Mouse (Mus musculus): ENCODE results near the gene Zfp119b. TPM values are rescaled to one million over a fixed set of nuclear protein-coding genes. Genes with fewer than 3 reads are reported as not detected.

The Zfp119b gene
- total and polyA plus RNA-seq, 3 experiments: 1.1 to 2.0 TPM; not detected in 1

GRCm38 (mm10) chr17:55976255-55976862 is 27.1 kb upstream of the Zfp119b start:
- TF ChIP-seq BHLHE40 (IDR thresholded peaks at IDR 0.05; ENCODE audit: borderline replicate concordance, low read depth, low read length): no peak
- TF ChIP-seq CTCF (IDR thresholded peaks at IDR 0.05 in 2 of 3, conservative IDR thresholded peaks at IDR 0.05 in 1 of 3; ENCODE audit: control insufficient read depth in 1 of 3, insufficient read depth in 1 of 3, low read depth in 2 of 3, low read length in 3 of 3, poor library complexity in 1 of 3, severe bottlenecking in 1 of 3): peak; percentile 71 to 89 (median 88)
- peak; percentile 60 for TF ChIP-seq SIN3A (IDR thresholded peaks at IDR 0.05; ENCODE audit: low read length)
- TF ChIP-seq RAD21 (IDR thresholded peaks at IDR 0.05; ENCODE audit: low read depth, low read length): peak; percentile 81
- TF ChIP-seq JUND (IDR thresholded peaks at IDR 0.05; ENCODE audit: low read depth, low read length): no peak
- no peak for TF ChIP-seq POLR2AphosphoS5 (IDR thresholded peaks at IDR 0.05; ENCODE audit: borderline replicate concordance, low read depth, low read length)
- TF ChIP-seq SMC3 (IDR thresholded peaks at IDR 0.05; ENCODE audit: low read depth, low read length): peak; percentile 76
- TF ChIP-seq ZC3H11A (IDR thresholded peaks at IDR 0.05; ENCODE audit: low read depth, low read length): peak; percentile 64
- TF ChIP-seq MXI1 (IDR thresholded peaks at IDR 0.05; ENCODE audit: low read depth, low read length): 0 out of 2 replicates have a peak, but pooled peaks have one; percentile 29
- Histone ChIP-seq H3K9me3 (replicated peaks; ENCODE audit: insufficient read depth, low read length) (no peaks in the 10 kb centered on the region), H3K36me3 (ENCODE audit: control insufficient read depth in 1 of 2, insufficient read depth in 2 of 2, low read length in 2 of 2) (no peaks in the 10 kb centered on the region), H3K4me3 (ENCODE audit: control insufficient read depth in 1 of 2, insufficient read depth in 1 of 2, low read depth in 2 of 2, low read length in 2 of 2) (no peak overlapping the region), H3K4me1 (ENCODE audit: control insufficient read depth in 1 of 2, insufficient read depth in 2 of 2, low read length in 2 of 2) (no peaks in the 10 kb centered on the region), H3K27ac (ENCODE audit: control insufficient read depth, low read depth, low read length) (no peak overlapping the region), H3K9ac (ENCODE audit: control insufficient read depth, low read depth, low read length, poor library complexity, severe bottlenecking) (no peak overlapping the region), H3K27me3 (ENCODE audit: control insufficient read depth in 1 of 2, insufficient read depth in 2 of 2, low read length in 2 of 2) (no peaks in the 10 kb centered on the region; a peak in 1 of 4 replicates), H3K79me2 (ENCODE audit: control insufficient read depth, insufficient read depth, low read length, poor library complexity) (no peaks in the 10 kb centered on the region)
- DNase-seq (ENCODE audit: low read depth, low spot score): peak; percentile 76

GRCm38 (mm10) chr17:55971453-55971852 is 22.2 kb upstream of the Zfp119b start:
- Histone ChIP-seq H3K9me3 (replicated peaks; ENCODE audit: insufficient read depth, low read length) (no peaks in the 10 kb centered on the region), H3K27me3 (ENCODE audit: control insufficient read depth in 1 of 2, insufficient read depth in 2 of 2, low read length in 2 of 2) (no peaks in the 10 kb centered on the region), H3K27ac (ENCODE audit: control insufficient read depth, low read depth, low read length) (no peak overlapping the region), H3K4me3 (ENCODE audit: control insufficient read depth in 1 of 2, insufficient read depth in 1 of 2, low read depth in 2 of 2, low read length in 2 of 2) (no peak overlapping the region), H3K4me1 (ENCODE audit: control insufficient read depth in 1 of 2, insufficient read depth in 2 of 2, low read length in 2 of 2) (no peaks in the 10 kb centered on the region), H3K9ac (ENCODE audit: control insufficient read depth, low read depth, low read length, poor library complexity, severe bottlenecking) (no peak overlapping the region), H3K79me2 (ENCODE audit: control insufficient read depth, insufficient read depth, low read length, poor library complexity) (no peaks in the 10 kb centered on the region), H3K36me3 (ENCODE audit: control insufficient read depth in 1 of 2, insufficient read depth in 2 of 2, low read length in 2 of 2) (no peaks in the 10 kb centered on the region)
- no peak for DNase-seq (ENCODE audit: low read depth, low spot score)
- no peak for TF ChIP-seq ZMIZ1 (IDR thresholded peaks at IDR 0.05; ENCODE audit: low read depth, low read length)
- TF ChIP-seq SIN3A (IDR thresholded peaks at IDR 0.05; ENCODE audit: low read length): no peak
- TF ChIP-seq CHD1 (IDR thresholded peaks at IDR 0.05; ENCODE audit: low read depth, low read length): no peak
- TF ChIP-seq MAX (IDR thresholded peaks at IDR 0.05; ENCODE audit: low read length): no peak
- no peak for TF ChIP-seq USF1 (IDR thresholded peaks at IDR 0.05; ENCODE audit: low read depth, low read length)
- TF ChIP-seq MYC (IDR thresholded peaks at IDR 0.05; ENCODE audit: low read depth, low read length): no peak
- TF ChIP-seq NELFE (IDR thresholded peaks at IDR 0.05; ENCODE audit: low read depth, low read length): no peak
- TF ChIP-seq TCF12 (IDR thresholded peaks at IDR 0.05; ENCODE audit: low read depth, low read length): no peak
- TF ChIP-seq ELF1 (IDR thresholded peaks at IDR 0.05; ENCODE audit: low read depth, low read length): no peak
- TF ChIP-seq POLR2A (IDR thresholded peaks at IDR 0.05; ENCODE audit: control insufficient read depth in 1 of 2, insufficient read depth in 1 of 2, low read depth in 1 of 2, low read length in 2 of 2, poor library complexity in 1 of 2): no peak
- no peak for TF ChIP-seq MEF2A (IDR thresholded peaks at IDR 0.05; ENCODE audit: extremely low read depth, insufficient replicate concordance, low read depth, low read length, poor library complexity, severe bottlenecking)
- TF ChIP-seq GATA1 (IDR thresholded peaks at IDR 0.05; ENCODE audit: low read depth, low read length): no peak

Data from MEL (cell line).